Mouse (Mus musculus) embryonic facial prominence, embryonic 15.5 days (tissue): Measurements from ENCODE around the gene Gm20388. TPM values are rescaled to one million over a fixed set of nuclear protein-coding genes. Genes with fewer than 3 reads are reported as not detected.
A peak's percentile ranks its signal among the peaks of the same experiment; 100 is the strongest.

ENCODE experiments used
- ATAC-seq: fragments of 200-750 bp; cut with Nextera tagmentation; 2 replicates; pipeline ENCODE4 v1.8.0; 2017; ENCODE audit warnings: low read depth, moderate TSS enrichment; ENCODE audit not compliant: insufficient number of reproducible peaks, low FRiP score, low TSS enrichment
- H3K27ac ChIP-seq: fragments of 300-500 bp; sonication (generic); replicated peaks from 2 replicates; pipeline ENCODE4 v1.5.1; 2015; ENCODE audit warnings: mild to moderate bottlenecking, inconsistent platforms
- H3K27me3 ChIP-seq: fragments of 300-500 bp; sonication (generic); 2 replicates; pipeline ENCODE4 v1.6.1; 2015; ENCODE audit warnings: inconsistent platforms
- H3K36me3 ChIP-seq: fragments of 300-500 bp; sonication (generic); 2 replicates; pipeline ENCODE4 v1.6.1; 2015; ENCODE audit warnings: mild to moderate bottlenecking, inconsistent platforms
- H3K4me1 ChIP-seq: fragments of 300-500 bp; sonication (generic); 2 replicates; pipeline ENCODE4 v1.6.1; 2015; ENCODE audit warnings: inconsistent platforms
- H3K4me2 ChIP-seq: fragments of 300-500 bp; sonication (generic); replicated peaks from 2 replicates; pipeline ENCODE4 v1.6.1; 2015; ENCODE audit warnings: mild to moderate bottlenecking, inconsistent platforms
- H3K4me3 ChIP-seq: fragments of 300-500 bp; sonication (generic); replicated peaks from 2 replicates; pipeline ENCODE4 v1.5.1; 2015; ENCODE audit warnings: mild to moderate bottlenecking, inconsistent platforms
- H3K9ac ChIP-seq: fragments of 300-500 bp; sonication (generic); 2 replicates; pipeline ENCODE4 v1.6.1; 2015; ENCODE audit warnings: inconsistent platforms
- H3K9me3 ChIP-seq: fragments of 300-500 bp; sonication (generic); replicated peaks from 2 replicates; pipeline ENCODE4 v1.6.1; 2016; ENCODE audit warnings: inconsistent platforms
- WGBS: fragments of 180-500 bp; shearing (Covaris S2); methylation state at CpG from one replicate; pipeline ENCODE4 v1.1.7; 2015; 5-methylcytosine and 5-hydroxymethylcytosine counted together
- polyA plus RNA-seq: library from polyadenylated mRNA; unstranded; fragments of >200 nt; fragmentation: Nextera tagmentation; extraction: Ambion mirVana; gene quantifications from 2 replicates; pipeline ENCODE4 v1.2.1, GENCODE M21; 2015

The Gm20388 gene
- polyA plus RNA-seq, 1 experiment from 2014 or later, result 8.0 TPM

DNA sequence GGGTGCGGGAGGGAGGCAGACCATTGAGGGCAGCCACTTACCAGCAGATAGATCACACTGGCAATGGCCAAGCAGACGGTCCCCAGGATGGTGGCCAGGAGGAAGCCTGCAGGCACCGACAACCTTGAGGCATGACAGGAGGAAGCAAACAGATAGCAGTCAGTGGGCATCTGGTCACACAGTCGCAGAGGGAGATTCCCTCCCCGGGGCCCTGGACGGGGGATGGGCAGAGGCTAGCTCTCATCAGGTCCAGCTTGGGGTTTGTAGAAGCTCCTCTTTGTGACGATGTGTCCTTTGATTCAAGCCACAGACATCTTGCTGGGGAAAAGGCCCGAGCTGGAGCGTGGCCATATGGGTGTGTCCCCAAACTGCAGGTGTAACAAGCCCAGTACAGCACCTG, 2515.5 kb downstream of the Gm20388 start:
- WGBS, result 74% methylated on average over 9 of the region's 9 CpGs
- Histone ChIP-seq H3K27ac (no peak overlapping the region), H3K9ac (no peak overlapping the region), H3K36me3 (peaks cover 6% of the 10 kb centered on the region; the same call in 1 of the 2 replicates), H3K4me3 (no peak overlapping the region), H3K27me3 (no peaks in the 10 kb centered on the region), H3K4me1 (peaks cover 2% of the 10 kb centered on the region; the same call in 1 of the 2 replicates), H3K9me3 (no peaks in the 10 kb centered on the region), H3K4me2 (no peak overlapping the region)
- no peak for ATAC-seq

GRCm38 (mm10) chr8:122427607-122428006, 2517.0 kb downstream of the Gm20388 start:
- H3K4me1 ChIP-seq, result peaks cover 12% of the 10 kb centered on the region
- no peaks in the 10 kb centered on the region for H3K9me3 ChIP-seq
- no peak for ATAC-seq
- 91% methylated on average over 7 of the region's 7 CpGs for WGBS
- H3K27me3 ChIP-seq, result no peaks in the 10 kb centered on the region
- H3K9ac ChIP-seq, result no peak overlapping the region
- H3K27ac ChIP-seq, result no peak overlapping the region
- H3K4me3 ChIP-seq, result no peak overlapping the region
- peaks cover 6% of the 10 kb centered on the region; the same call in 1 of the 2 replicates for H3K36me3 ChIP-seq
- no peak overlapping the region for H3K4me2 ChIP-seq

- peaks cover 17% of the 10 kb centered on the region for H3K4me1 ChIP-seq
- no peak for ATAC-seq
- 81% methylated on average over 9 of the region's 9 CpGs for WGBS
- H3K9ac ChIP-seq, result no peak overlapping the region
- peaks cover 6% of the 10 kb centered on the region; the same call in 1 of the 2 replicates for H3K36me3 ChIP-seq
- no peaks in the 10 kb centered on the region for H3K9me3 ChIP-seq
- H3K4me2 ChIP-seq, result no peak overlapping the region
- no peaks in the 10 kb centered on the region for H3K27me3 ChIP-seq
- H3K4me3 ChIP-seq, result no peak overlapping the region
- no peak overlapping the region for H3K27ac ChIP-seq
Measured at GRCm38 (mm10) chr8:122428163-122428562, 2517.5 kb downstream of the Gm20388 start.

DNA sequence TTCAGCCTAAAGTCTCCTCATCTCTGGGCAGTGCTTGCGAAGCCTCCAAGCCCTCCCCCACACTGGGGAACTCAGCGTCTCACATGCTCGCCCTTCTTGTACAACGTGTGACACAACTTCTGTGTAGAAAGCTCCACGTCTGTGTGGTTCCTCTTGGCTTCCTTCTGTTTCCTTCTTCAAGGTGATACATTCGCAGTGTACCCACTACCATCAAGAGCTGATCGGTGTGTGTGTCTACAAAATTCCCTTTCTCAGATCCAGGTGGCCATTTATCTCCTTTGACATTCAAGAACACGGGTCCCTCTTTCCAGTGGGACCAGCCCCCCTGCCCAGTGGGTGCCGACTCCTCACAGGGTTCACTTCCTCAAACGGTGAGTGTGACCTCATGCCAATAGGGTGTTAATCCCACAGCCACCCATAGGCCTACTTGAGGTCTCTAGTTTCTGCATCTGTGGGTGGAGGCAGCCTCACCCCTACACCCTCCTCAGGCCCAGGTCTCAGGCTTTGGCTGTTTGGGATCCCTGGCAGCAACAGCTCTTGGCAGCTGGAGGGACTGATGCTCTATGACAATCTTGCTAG, 2519.5 kb downstream of the Gm20388 start:
- Histone ChIP-seq H3K4me2 (no peak overlapping the region), H3K27me3 (no peaks in the 10 kb centered on the region), H3K27ac (no peak overlapping the region), H3K36me3 (peaks cover 15% of the 10 kb centered on the region), H3K4me1 (peaks cover 17% of the 10 kb centered on the region), H3K4me3 (no peak overlapping the region), H3K9ac (no peak overlapping the region), H3K9me3 (no peaks in the 10 kb centered on the region)
- no peak for ATAC-seq
- WGBS, result 80% methylated on average over 10 of the region's 10 CpGs

GRCm38 (mm10) chr8:122430646-122431045, 2520.0 kb downstream of the Gm20388 start:
- H3K4me2 ChIP-seq, result no peak overlapping the region
- ATAC-seq, result no peak
- H3K27me3 ChIP-seq, result no peaks in the 10 kb centered on the region
- peaks cover 20% of the 10 kb centered on the region for H3K36me3 ChIP-seq
- H3K27ac ChIP-seq, result no peak overlapping the region
- H3K9ac ChIP-seq, result no peak overlapping the region
- H3K4me3 ChIP-seq, result no peak overlapping the region
- peaks cover 17% of the 10 kb centered on the region for H3K4me1 ChIP-seq
- no peaks in the 10 kb centered on the region for H3K9me3 ChIP-seq
- WGBS, result 85% methylated on average over 3 of the region's 3 CpGs

DNA sequence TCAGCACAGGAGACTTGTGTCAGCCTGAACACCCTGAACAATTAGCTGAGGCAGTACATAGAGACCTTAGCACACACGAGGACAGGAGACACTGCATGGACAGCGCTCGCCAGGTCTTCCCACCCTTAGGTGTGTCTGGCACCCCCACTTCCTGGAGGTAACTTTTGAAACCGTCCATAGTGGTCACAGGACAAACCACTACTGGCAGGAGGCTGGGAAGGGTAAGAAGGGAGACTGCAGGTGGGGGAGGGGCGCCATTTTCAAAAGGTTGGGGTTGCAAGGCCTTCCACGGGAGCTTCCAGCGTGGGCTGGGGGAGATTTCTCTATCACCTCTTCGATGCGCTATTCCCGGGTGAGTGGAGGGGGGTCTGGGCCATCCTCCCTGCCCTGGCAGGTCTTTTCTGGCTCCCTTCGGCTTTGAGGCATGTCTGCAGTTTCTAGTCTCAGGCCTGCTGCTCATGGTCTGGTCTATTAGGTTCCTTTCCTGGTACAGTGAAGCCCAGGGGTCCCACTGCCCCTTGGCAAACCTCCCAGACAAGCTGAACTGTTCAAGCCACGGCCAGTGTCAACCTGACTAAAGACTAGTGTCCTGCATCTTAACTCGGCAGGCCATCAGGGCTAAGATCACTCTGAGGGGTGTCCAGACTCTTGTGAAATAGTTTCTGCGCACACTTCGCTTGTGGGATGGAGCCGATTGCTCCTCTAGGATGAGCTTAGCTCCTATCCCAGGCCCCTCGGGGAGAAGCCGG, 2521.2 kb downstream of the Gm20388 start:
- H3K27ac ChIP-seq, result peak overlapping the region; percentile 51
- ATAC-seq, result no peak
- WGBS, result 36% methylated on average over 18 of the region's 18 CpGs
- peaks cover 17% of the 10 kb centered on the region for H3K4me1 ChIP-seq
- peak overlapping the region; percentile 58 for H3K9ac ChIP-seq
- H3K9me3 ChIP-seq, result no peaks in the 10 kb centered on the region
- H3K4me3 ChIP-seq, result peak overlapping the region; percentile 63
- no peaks in the 10 kb centered on the region for H3K27me3 ChIP-seq
- peaks cover 26% of the 10 kb centered on the region for H3K36me3 ChIP-seq
- peak overlapping the region; percentile 92 for H3K4me2 ChIP-seq

- Histone ChIP-seq H3K27ac (peak within 1 kb of the TSS; percentile 51), H3K36me3 (peaks cover 33% of the 10 kb centered on the region), H3K4me3 (peak within 1 kb of the TSS; percentile 63), H3K27me3 (no peaks in the 10 kb centered on the region), H3K9me3 (no peaks in the 10 kb centered on the region), H3K9ac (peak within 1 kb of the TSS; percentile 58), H3K4me2 (peak within 1 kb of the TSS; percentile 92), H3K4me1 (peaks cover 17% of the 10 kb centered on the region)
- peak; percentile 82 for ATAC-seq
- 4% methylated on average over 45 of the region's 45 CpGs for WGBS
Measured at GRCm38 (mm10) chr8:122432443-122433268, 2522.0 kb downstream of the Gm20388 start, which contains the start of gene Cyba. TSS of gene Cyba (minus strand) at chr8:122432930.

DNA sequence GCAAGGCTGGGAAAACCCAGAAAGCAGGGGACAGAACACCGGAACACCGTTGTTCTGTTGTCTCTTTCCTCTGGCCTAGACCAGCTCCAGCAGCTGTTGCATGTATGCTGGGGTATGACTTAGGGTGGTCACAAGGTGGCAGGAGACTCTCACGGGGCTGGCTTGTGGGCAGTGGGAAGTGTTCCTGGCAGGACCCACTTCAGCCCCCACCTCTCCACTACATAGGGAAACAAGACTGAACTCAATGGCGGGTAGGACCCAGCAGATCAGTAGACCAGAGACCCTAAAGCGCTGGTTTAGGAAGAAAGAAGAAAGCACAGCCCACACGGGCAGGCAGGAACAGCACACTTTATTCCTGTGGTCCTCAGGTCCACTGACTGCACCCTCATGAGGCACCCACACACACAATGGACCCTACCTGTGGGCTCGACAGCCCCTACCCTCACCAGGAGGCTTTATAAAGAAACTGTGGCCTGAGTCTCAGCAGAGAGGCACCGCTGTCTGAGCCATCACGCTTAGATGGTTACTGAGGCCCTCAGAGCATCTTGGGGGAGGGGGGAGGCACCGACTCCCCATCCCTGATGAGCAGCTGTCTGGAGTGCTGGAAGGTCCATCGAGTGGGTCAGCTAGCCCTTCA, 2522.7 kb downstream of the Gm20388 start:
- Histone ChIP-seq H3K36me3 (peaks cover 37% of the 10 kb centered on the region), H3K4me1 (peaks cover 17% of the 10 kb centered on the region), H3K9ac (no peak overlapping the region), H3K27me3 (no peaks in the 10 kb centered on the region), H3K4me3 (peak overlapping the region; percentile 63; the same call in 1 of the 2 replicates), H3K9me3 (no peaks in the 10 kb centered on the region), H3K27ac (0 out of 2 replicates have a peak overlapping the region, but pooled peaks have one; percentile 51), H3K4me2 (0 out of 2 replicates have a peak overlapping the region, but pooled peaks have one; percentile 92)
- no peak for ATAC-seq
- 67% methylated on average over 11 of the region's 11 CpGs for WGBS

- H3K4me2 ChIP-seq, result no peak overlapping the region
- no peaks in the 10 kb centered on the region for H3K27me3 ChIP-seq
- peaks cover 51% of the 10 kb centered on the region for H3K36me3 ChIP-seq
- H3K4me1 ChIP-seq, result peaks cover 17% of the 10 kb centered on the region
- H3K9me3 ChIP-seq, result no peaks in the 10 kb centered on the region
- WGBS, result 89% methylated on average over 6 of the region's 6 CpGs
- no peak overlapping the region for H3K27ac ChIP-seq
- no peak overlapping the region for H3K9ac ChIP-seq
- H3K4me3 ChIP-seq, result no peak overlapping the region
- ATAC-seq, result no peak
Measured at GRCm38 (mm10) chr8:122435375-122435774, 2524.7 kb downstream of the Gm20388 start.

- Histone ChIP-seq H3K9me3 (no peaks in the 10 kb centered on the region), H3K4me1 (peaks cover 16% of the 10 kb centered on the region), H3K27ac (no peak overlapping the region), H3K27me3 (no peaks in the 10 kb centered on the region), H3K9ac (no peak overlapping the region), H3K36me3 (peaks cover 51% of the 10 kb centered on the region), H3K4me3 (no peak overlapping the region), H3K4me2 (no peak overlapping the region)
- ATAC-seq, result no peak
- WGBS, result 91% methylated on average over 9 of the region's 9 CpGs
Measured at GRCm38 (mm10) chr8:122436146-122436545, 2525.5 kb downstream of the Gm20388 start.
